Comparison of ENCODE assay signal across 27 mouse cellular contexts in the genomic region with DNA sequence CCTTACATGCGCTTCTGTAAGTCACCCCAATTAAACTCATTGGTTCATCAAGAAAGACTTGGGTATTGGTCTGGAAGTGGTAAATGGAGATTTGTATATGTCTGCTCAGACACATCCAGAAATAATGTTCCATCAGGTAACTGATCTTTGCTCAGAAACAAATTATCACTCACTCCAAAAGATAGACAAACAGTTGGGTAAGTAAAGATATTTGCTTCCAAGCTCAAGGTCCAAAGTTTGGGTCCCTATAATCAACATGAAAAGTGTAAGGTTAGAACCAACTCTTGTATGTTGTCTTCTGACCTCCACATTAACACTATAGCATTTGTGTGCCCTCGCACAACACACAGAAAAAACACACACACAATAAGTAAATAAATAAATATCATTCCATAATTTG.
"Had no signal": no experiment of that assay in that cellular context is flagged by ENCODE, and none has a peak within 500 bp of the region (broad histone marks: within the 10 kb centered on the region; RNA-seq: fewer than 3 reads in every experiment).

No protein-coding gene starts in this region.

- DNase-seq: cerebellum, adult 8-10 months; cerebellum, adult 9-10 months; cerebellum, adult 9-11 months; cerebellum, postnatal 10 days; cerebellum, postnatal 14 days; cerebellum, postnatal 25 days; cerebellum, postnatal 36 days; embryo, embryonic 11 days; forebrain, postnatal 0 days; gastrocnemius, adult 2 months; gastrocnemius, postnatal 10 days; gastrocnemius, postnatal 14 days; gastrocnemius, postnatal 25 days; gastrocnemius, postnatal 36 days; heart, adult 18-20 months; heart, adult 2 months had no signal

- H3K4me2 ChIP-seq: embryonic facial prominence, embryonic 12.5 days; embryonic facial prominence, embryonic 13.5 days; embryonic facial prominence, embryonic 15.5 days; forebrain, embryonic 12.5 days; forebrain, embryonic 13.5 days; forebrain, embryonic 15.5 days had no signal

- H3K36me3 ChIP-seq: embryonic facial prominence, embryonic 10.5 days; embryonic facial prominence, embryonic 12.5 days; embryonic facial prominence, embryonic 13.5 days; embryonic facial prominence, embryonic 15.5 days; forebrain, embryonic 10.5 days; forebrain, embryonic 12.5 days; forebrain, embryonic 15.5 days had no signal

- ATAC-seq: forebrain, embryonic 13.5 days; forebrain, embryonic 14.5 days; forebrain, embryonic 15.5 days; forebrain, embryonic 16.5 days; forebrain, postnatal 0 days had no signal

- H3K9ac ChIP-seq: embryonic facial prominence, embryonic 12.5 days; embryonic facial prominence, embryonic 13.5 days; embryonic facial prominence, embryonic 15.5 days; forebrain, embryonic 12.5 days; forebrain, embryonic 13.5 days; forebrain, embryonic 15.5 days; forebrain, postnatal 0 days had no signal

- H3K4me3 ChIP-seq: embryonic facial prominence, embryonic 10.5 days; embryonic facial prominence, embryonic 12.5 days; embryonic facial prominence, embryonic 13.5 days; embryonic facial prominence, embryonic 15.5 days; erythroblast, embryonic 14.5 days; forebrain, embryonic 10.5 days; forebrain, embryonic 12.5 days; forebrain, embryonic 13.5 days; forebrain, embryonic 15.5 days; gastrocnemius, adult 2 months; heart, adult 2 months had no signal

- H3K27me3 ChIP-seq: embryonic facial prominence, embryonic 12.5 days; embryonic facial prominence, embryonic 13.5 days; embryonic facial prominence, embryonic 15.5 days; forebrain, embryonic 12.5 days; forebrain, embryonic 13.5 days; forebrain, embryonic 15.5 days had no signal

- H3K9me3 ChIP-seq: embryonic facial prominence, embryonic 10.5 days; embryonic facial prominence, embryonic 12.5 days; embryonic facial prominence, embryonic 13.5 days; embryonic facial prominence, embryonic 15.5 days; forebrain, embryonic 10.5 days; forebrain, embryonic 12.5 days; forebrain, embryonic 13.5 days; forebrain, embryonic 15.5 days had no signal

- H3K4me1 ChIP-seq: embryonic facial prominence, embryonic 10.5 days; embryonic facial prominence, embryonic 12.5 days; embryonic facial prominence, embryonic 13.5 days; embryonic facial prominence, embryonic 15.5 days; forebrain, embryonic 12.5 days had no signal

- H3K27ac ChIP-seq: embryonic facial prominence, embryonic 10.5 days; embryonic facial prominence, embryonic 12.5 days; embryonic facial prominence, embryonic 13.5 days; embryonic facial prominence, embryonic 15.5 days; forebrain, embryonic 10.5 days; forebrain, embryonic 12.5 days; forebrain, embryonic 13.5 days; forebrain, embryonic 15.5 days; gastrocnemius, adult 2 months; heart, adult 2 months had no signal
